Mouse (Mus musculus) forebrain, embryonic 14.5 days (tissue): Measurements from ENCODE around the gene Gpr19. TPM values are rescaled to one million over a fixed set of nuclear protein-coding genes. Genes with fewer than 3 reads are reported as not detected.
A peak's percentile ranks its signal among the peaks of the same experiment; 100 is the strongest.

Source experiments
- ATAC-seq: fragments of 200-750 bp; cut with Nextera tagmentation; 2 replicates; pipeline ENCODE4 v1.8.0; 2017; ENCODE audit warnings: mild to moderate bottlenecking, moderate library complexity
- DNase-seq: peaks from one replicate; pipeline ENCODE4 v3.0.0-alpha.2; 2015; ENCODE audit warnings: low spot score
- H3K27ac ChIP-seq: fragments of 300-500 bp; sonication (generic); 2 replicates; pipeline ENCODE4 v1.5.1; 2014; ENCODE audit warnings: low read depth, mild to moderate bottlenecking, control low read depth, low read length, moderate library complexity
- H3K27me3 ChIP-seq: fragments of 300-500 bp; sonication (generic); replicated peaks from 2 replicates; pipeline ENCODE4 v1.6.1; 2014; ENCODE audit warnings: low read length, control low read depth, mixed read lengths; ENCODE audit not compliant: control insufficient read depth, insufficient read depth
- H3K36me3 ChIP-seq: fragments of 300-500 bp; sonication (generic); 2 replicates; pipeline ENCODE4 v1.6.1; 2014; ENCODE audit warnings: low read length, control low read depth; ENCODE audit not compliant: control insufficient read depth, insufficient read depth
- H3K4me1 ChIP-seq: fragments of 300-500 bp; sonication (generic); 2 replicates; pipeline ENCODE4 v1.6.1; 2014; ENCODE audit warnings: antibody characterized with exemption, low read length, control low read depth; ENCODE audit not compliant: control insufficient read depth, insufficient read depth
- H3K4me2 ChIP-seq: fragments of 300-500 bp; sonication (generic); 2 replicates; pipeline ENCODE4 v1.6.1; 2014; ENCODE audit warnings: mild to moderate bottlenecking, control low read depth, low read length
- H3K4me3 ChIP-seq: fragments of 300-500 bp; sonication (generic); 2 replicates; pipeline ENCODE4 v1.5.1; 2014; ENCODE audit warnings: low read depth, low read length, control low read depth
- H3K9ac ChIP-seq: fragments of 300-500 bp; sonication (generic); 2 replicates; pipeline ENCODE4 v1.6.1; 2014; ENCODE audit warnings: mild to moderate bottlenecking, low read length, control low read depth, moderate library complexity
- H3K9me3 ChIP-seq: fragments of 300-500 bp; sonication (generic); replicated peaks from 2 replicates; pipeline ENCODE4 v1.6.1; 2016; ENCODE audit warnings: low read length, control low read depth, mixed read lengths; ENCODE audit not compliant: control insufficient read depth
- WGBS: fragments of 180-500 bp; shearing (Covaris S2); extraction: QIAGEN DNeasy Blood & Tissue Kit; methylation state at CpG from one replicate; pipeline ENCODE4 v1.1.7; 2014; 5-methylcytosine and 5-hydroxymethylcytosine counted together
- polyA plus RNA-seq: library from polyadenylated mRNA; unstranded; fragments of >200 nt; fragmentation: Nextera tagmentation; extraction: Ambion mirVana; gene quantifications from 2 replicates; pipeline ENCODE4 v1.2.1, GENCODE M21; 2014

Gpr19 gene
- polyA plus RNA-seq, 1 experiment from 2014 or later: 42.4 TPM

- ATAC-seq: no peak
Observed at GRCm38 (mm10) chr6:134926338-134926705, 27.9 kb upstream of the Gpr19 start.

GRCm38 (mm10) chr6:134925673-134926337 lies 27.4 kb upstream of the Gpr19 start:
- WGBS: 52% methylated on average over 4 of the region's 4 CpGs
- no peak for ATAC-seq
- H3K9ac ChIP-seq: peak overlapping the region; percentile 45; the same call in 1 of the 2 replicates
- H3K36me3 ChIP-seq: peaks cover 15% of the 10 kb centered on the region
- H3K27me3 ChIP-seq: no peaks in the 10 kb centered on the region
- H3K4me2 ChIP-seq: peak overlapping the region; percentile 45
- no peak overlapping the region for H3K27ac ChIP-seq
- DNase-seq: no peak
- peaks cover 28% of the 10 kb centered on the region for H3K4me1 ChIP-seq
- no peaks in the 10 kb centered on the region for H3K9me3 ChIP-seq
- H3K4me3 ChIP-seq: 0 out of 2 replicates have a peak overlapping the region, but pooled peaks have one; percentile 5

More at GRCm38 (mm10) chr6:134926338-134926705, 27.9 kb upstream of the Gpr19 start:
- Histone ChIP-seq H3K27ac (peak overlapping the region; percentile 99), H3K9ac (peak overlapping the region; percentile 87), H3K36me3 (peaks cover 15% of the 10 kb centered on the region), H3K27me3 (no peaks in the 10 kb centered on the region), H3K4me2 (peak overlapping the region; percentile 90), H3K4me1 (peaks cover 28% of the 10 kb centered on the region), H3K9me3 (no peaks in the 10 kb centered on the region), H3K4me3 (peak overlapping the region; percentile 53)
- DNase-seq: peak; percentile 16
- 8% methylated on average over 3 of the region's 3 CpGs for WGBS

GRCm38 (mm10) chr6:134924262-134924661 lies 25.9 kb upstream of the Gpr19 start:
- peak overlapping the region; percentile 46; the same call in 1 of the 2 replicates for H3K9ac ChIP-seq

GRCm38 (mm10) chr6:134923670-134924069 lies 25.3 kb upstream of the Gpr19 start:
- 59% methylated on average over 4 of the region's 4 CpGs for WGBS

More at GRCm38 (mm10) chr6:134924262-134924661, 25.9 kb upstream of the Gpr19 start:
- Histone ChIP-seq H3K4me3 (peak overlapping the region; percentile 82), H3K4me2 (peak overlapping the region; percentile 93), H3K27me3 (no peaks in the 10 kb centered on the region), H3K27ac (no peak overlapping the region), H3K36me3 (peaks cover 15% of the 10 kb centered on the region), H3K9me3 (no peaks in the 10 kb centered on the region), H3K4me1 (peaks cover 28% of the 10 kb centered on the region)
- no peak for DNase-seq
- no peak for ATAC-seq
- 61% methylated on average over 3 of the region's 3 CpGs for WGBS

GRCm38 (mm10) chr6:134922511-134923195 lies 24.3 kb upstream of the Gpr19 start:
- DNase-seq: no peak
- Histone ChIP-seq H3K27ac (no peak overlapping the region), H3K9ac (peak overlapping the region; percentile 97), H3K9me3 (no peaks in the 10 kb centered on the region), H3K36me3 (peaks cover 15% of the 10 kb centered on the region), H3K4me1 (peaks cover 26% of the 10 kb centered on the region), H3K4me3 (peak overlapping the region; percentile 82), H3K4me2 (peak overlapping the region; percentile 93), H3K27me3 (no peaks in the 10 kb centered on the region)
- 14% methylated on average over 9 of the region's 9 CpGs for WGBS
- ATAC-seq: no peak

More at GRCm38 (mm10) chr6:134923670-134924069, 25.3 kb upstream of the Gpr19 start:
- H3K4me2 ChIP-seq: peak overlapping the region; percentile 93
- H3K27me3 ChIP-seq: no peaks in the 10 kb centered on the region
- peaks cover 15% of the 10 kb centered on the region for H3K36me3 ChIP-seq
- H3K27ac ChIP-seq: no peak overlapping the region
- DNase-seq (no peak), ATAC-seq (no peak)
- peak overlapping the region; percentile 82 for H3K4me3 ChIP-seq
- H3K9ac ChIP-seq: peak overlapping the region; percentile 50; the same call in 1 of the 2 replicates
- no peaks in the 10 kb centered on the region for H3K9me3 ChIP-seq
- H3K4me1 ChIP-seq: peaks cover 28% of the 10 kb centered on the region

- H3K36me3 ChIP-seq: peaks cover 15% of the 10 kb centered on the region
- no peaks in the 10 kb centered on the region for H3K9me3 ChIP-seq
- peak overlapping the region; percentile 99 for H3K27ac ChIP-seq
- H3K4me2 ChIP-seq: peak overlapping the region; percentile 93
- peaks cover 27% of the 10 kb centered on the region for H3K4me1 ChIP-seq
- 3% methylated on average over 20 of the region's 20 CpGs for WGBS
- ATAC-seq (no peak), DNase-seq (peak; percentile 64)
- H3K4me3 ChIP-seq: peak overlapping the region; percentile 82
- no peaks in the 10 kb centered on the region for H3K27me3 ChIP-seq
- H3K9ac ChIP-seq: peak overlapping the region; percentile 97
Observed at GRCm38 (mm10) chr6:134921695-134922510, 23.5 kb upstream of the Gpr19 start.

GRCm38 (mm10) chr6:134921014-134921694 lies 22.8 kb upstream of the Gpr19 start:
- Histone ChIP-seq H3K27me3 (no peaks in the 10 kb centered on the region), H3K4me1 (peaks cover 25% of the 10 kb centered on the region), H3K4me3 (peak overlapping the region; percentile 82), H3K9me3 (no peaks in the 10 kb centered on the region), H3K4me2 (peak overlapping the region; percentile 93), H3K9ac (peak overlapping the region; percentile 97), H3K36me3 (peaks cover 15% of the 10 kb centered on the region), H3K27ac (peak overlapping the region; percentile 99)
- WGBS: under 1% methylated on average over 32 of the region's 32 CpGs
- DNase-seq (peak; percentile 58), ATAC-seq (no peak)
